Mouse (Mus musculus): Measurements from ENCODE around the gene Rasal3.

Gene Rasal3

DNA sequence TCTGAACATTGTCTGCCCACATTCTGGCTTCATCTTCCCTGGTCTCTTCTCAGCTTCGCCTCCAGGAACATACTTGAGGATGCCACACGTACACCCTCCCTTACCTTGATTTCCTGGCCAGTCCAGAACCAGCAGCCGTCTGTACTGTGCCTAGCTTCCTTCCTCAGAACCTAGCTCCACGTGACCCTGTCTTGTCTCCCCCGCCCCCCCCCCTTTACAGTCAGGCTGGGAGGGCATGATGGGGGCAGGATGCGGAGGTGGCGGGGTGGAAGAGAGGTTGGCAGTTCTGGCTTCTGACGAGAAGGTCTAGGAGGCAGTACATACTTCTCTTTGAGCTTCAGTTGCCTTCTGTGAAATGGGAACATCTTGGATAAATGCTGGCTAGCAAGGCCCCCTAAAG lies at the start of gene Rasal3:
TSS of gene Rasal3 (minus strand) at position 167 of the 400 bp plus-strand sequence.
- DNase-seq (ENCODE audit: low spot score): no peak

- no peak for DNase-seq (ENCODE audit: low spot score)
Measured at GRCm38 (mm10) chr17:32452482-32452881, 49.1 kb upstream of the Rasal3 start, which contains the start of gene Cyp4f39. Cyp4f39 (plus strand) TSS chr17:32452723.

DNA sequence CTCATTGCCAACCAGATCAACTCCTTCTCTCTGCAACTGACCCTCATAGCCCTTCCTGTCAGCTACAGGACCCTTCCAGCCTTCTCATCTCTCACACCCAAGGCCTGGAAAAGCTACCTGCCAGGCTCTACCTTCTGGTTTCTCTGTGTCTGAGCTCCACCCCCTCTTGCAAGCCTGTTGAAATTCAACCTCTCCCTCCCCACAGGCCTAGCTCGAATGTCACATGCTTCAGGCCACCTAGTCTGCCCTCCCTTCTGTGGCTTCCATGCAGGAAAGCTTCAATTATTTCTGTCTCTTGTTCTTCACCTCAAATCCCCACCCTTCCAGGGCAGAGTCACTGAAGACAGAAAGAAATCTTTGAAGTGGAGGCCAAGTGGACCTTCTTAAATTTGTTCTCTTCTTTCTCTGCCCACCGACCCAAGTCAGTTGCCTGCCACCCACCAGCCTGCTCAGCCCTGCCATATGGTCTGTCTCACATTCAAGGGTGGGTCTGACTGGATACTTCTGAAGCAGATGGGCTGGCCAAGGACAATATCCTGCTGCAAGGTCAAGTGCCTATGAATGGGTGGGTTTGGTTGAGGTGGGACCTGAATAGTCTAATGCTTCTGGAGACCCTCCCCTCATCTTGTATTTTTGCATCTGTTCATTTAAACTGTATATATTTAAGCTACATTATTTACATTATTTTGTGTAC lies 47.6 kb upstream of the Rasal3 start:
- DNase-seq (ENCODE audit: low spot score): no peak

DNA sequence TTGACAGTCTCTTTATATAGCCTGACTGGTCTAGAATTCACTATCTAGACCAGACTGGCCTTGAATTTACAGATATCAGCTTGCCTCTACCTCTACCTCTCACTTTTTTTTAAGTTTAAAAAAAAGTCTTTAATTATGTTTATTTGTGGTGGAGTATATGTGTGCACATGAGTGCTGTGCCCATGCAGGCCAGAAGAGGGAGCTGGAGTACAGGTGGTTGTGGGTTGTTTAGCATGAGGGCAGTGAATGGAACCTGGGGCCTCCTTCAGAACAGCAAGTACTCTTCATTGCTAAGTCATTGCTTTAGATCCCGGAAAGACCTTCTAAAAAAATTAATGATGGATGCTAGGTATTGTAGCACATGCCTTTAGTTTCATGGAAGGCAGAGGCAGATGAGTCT lies 45.7 kb upstream of the Rasal3 start:
- no peak for DNase-seq (ENCODE audit: low spot score)

- no peak for DNase-seq (ENCODE audit: low spot score)
Measured at GRCm38 (mm10) chr17:32447195-32447594, 43.8 kb upstream of the Rasal3 start.

DNA sequence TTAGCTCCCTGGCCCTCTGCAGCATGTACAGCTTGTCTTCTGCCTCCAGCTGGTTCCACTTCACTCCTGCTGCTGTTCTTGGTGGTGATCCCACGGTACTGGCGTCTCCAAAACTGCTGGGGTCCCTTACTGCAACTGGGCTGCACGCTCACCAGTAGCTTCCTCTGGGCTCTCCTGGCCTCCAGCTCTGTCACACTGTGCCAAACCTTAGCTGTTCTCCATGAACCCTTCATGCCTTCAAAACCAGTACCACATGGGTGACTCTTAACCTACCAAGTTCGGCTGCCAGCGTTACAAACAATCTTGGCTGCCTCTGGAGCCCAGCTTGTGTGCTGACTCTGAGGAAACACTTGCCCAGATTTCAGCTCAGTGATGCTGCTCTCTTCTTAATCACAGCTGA lies 41.6 kb upstream of the Rasal3 start:
- no peak for DNase-seq (ENCODE audit: low spot score)

DNA sequence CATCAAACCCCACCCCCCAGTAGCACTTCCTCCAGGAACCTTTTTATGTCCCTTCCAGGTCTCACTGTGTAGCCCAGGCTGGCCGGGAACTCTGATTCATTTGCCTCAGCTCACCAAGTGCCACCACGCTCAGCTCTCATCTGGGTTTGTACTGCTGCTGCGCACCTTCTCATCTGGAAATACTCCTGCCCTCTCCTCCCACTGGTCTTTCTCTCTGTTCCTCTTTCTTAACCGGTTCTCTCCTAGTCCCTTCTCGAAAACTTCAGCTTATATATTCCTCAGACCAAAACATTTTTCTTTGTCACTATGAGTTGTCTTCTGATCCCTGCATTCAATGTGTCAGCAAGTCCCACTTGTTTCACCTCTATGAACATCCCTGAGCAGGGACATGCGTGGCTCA lies 39.9 kb upstream of the Rasal3 start:
- no peak for DNase-seq (ENCODE audit: low spot score)

DNA sequence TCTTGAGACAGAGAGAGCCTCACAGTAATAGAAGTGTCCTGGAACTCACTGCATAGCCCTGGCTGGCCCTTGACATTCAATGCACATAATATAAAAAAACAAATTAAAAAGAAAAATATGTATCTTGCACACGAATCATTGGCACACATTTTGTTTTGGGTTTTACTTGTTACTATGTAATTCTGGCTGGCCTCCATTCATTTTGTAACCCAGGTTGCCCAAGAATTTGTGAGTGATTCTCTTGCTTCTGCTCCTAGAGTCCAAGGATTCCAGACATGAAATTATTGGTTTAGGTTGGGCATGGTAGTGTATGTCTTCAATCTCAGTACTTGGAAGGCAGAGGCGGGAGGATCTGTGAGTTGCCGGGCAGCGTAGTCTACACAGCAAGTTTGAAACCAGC lies 33.7 kb upstream of the Rasal3 start:
- DNase-seq (ENCODE audit: low spot score): no peak

DNA sequence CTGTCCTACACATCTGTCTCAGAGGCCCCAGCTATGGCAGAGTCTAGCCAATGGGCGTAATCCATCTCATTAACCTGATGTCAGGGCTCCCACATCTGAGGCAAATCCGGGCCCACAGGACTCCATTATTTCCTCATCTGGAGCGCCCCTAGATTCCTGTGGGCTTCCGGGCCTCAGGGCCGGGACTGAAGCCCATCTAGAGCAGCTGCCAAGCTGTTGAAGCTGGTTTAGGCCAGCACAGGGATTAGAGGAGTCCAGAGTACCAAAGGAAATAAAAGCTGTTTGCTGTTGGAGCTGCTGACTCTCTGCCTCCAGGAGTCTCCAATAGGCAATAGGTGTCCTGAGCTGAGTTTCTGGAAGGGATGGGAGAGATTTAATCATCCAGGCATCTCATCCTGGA lies 31.8 kb upstream of the Rasal3 start:
- no peak for DNase-seq (ENCODE audit: low spot score)

- DNase-seq (ENCODE audit: low spot score): no peak
Measured at GRCm38 (mm10) chr17:32434324-32434723, 30.9 kb upstream of the Rasal3 start.

- DNase-seq (ENCODE audit: low spot score): no peak
Measured at GRCm38 (mm10) chr17:32431972-32432371, 28.6 kb upstream of the Rasal3 start.

- no peak for DNase-seq (ENCODE audit: low spot score)
Measured at GRCm38 (mm10) chr17:32426610-32427009, 23.2 kb upstream of the Rasal3 start.

DNA sequence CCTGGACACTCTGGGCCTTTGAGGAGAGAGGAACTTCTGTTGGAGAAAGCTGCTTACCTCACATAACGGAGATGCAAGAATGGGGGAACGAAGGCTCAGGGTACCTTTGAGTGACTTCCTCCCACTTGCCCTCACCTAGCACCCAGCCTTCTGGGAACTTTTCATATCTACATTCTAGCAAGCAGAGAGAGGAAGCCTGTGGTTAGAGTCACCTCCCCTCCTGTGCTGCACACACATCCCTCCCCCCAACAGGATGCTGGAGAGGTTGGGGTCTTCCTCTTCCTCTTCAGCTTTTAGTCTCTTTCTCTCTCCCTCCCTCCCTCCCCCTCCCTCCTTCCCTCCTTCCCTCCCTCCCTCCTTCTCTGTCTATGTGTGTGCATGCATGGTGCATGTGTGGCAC lies 20.7 kb upstream of the Rasal3 start, which contains the start of gene Pglyrp2:
TSS of gene Pglyrp2 (minus strand) at position 134 of the 400 bp plus-strand sequence.
- no peak for DNase-seq (ENCODE audit: low spot score)

- no peak for DNase-seq (ENCODE audit: low spot score)
Measured at GRCm38 (mm10) chr17:32420781-32421180, 17.4 kb upstream of the Rasal3 start.

DNA sequence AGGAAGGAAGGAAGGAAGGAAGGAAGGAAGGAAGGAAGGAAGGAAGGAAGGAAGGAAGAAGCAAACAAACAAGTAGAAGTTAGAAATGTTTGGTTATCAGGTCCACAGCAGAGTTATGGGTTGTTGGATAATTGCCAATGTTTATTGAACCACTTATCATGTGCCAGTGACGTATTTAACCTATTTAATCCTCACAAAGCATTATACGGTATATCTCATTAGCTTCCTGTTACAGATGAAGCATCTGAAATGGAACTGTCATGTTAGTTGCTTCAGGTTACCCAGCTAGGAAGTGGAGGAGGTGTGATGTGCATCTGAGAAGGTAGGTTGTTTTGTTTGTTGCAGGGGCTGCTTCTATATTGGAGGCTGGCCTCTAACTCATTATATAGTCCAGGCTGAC lies 16.6 kb upstream of the Rasal3 start:
- DNase-seq (ENCODE audit: low spot score): no peak

GRCm38 (mm10) chr17:32416771-32417170 lies 13.4 kb upstream of the Rasal3 start:
- no peak for DNase-seq (ENCODE audit: low spot score)

DNA sequence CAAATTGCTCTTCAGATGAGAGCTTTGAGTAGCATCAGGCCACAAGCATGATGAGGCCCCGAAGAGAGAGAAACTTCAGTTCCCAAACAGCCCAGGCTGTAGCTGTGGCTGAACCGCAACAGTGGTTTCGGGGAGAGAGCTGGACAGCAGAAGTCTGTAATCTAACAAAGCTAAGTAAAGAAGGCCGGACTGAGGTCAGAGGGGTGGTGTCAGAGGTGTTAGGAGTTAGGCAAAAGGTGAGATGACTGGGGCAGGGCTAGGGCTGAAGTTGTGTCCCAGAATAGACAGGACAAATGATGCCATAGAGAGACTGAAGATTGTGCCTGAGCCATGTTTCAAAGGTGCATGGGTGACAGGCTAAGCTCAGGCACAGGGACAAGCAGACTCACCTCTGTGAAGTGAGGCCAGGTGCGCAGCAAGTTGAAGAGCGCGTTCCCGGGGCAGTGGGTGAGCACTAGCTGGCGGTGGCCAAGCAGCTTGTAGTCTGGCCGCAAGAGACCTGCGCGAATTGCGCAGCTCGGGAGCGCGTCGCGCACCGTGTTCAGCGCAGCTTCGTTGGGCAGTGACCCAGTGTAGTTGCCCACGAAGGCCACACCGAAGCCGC lies 12.1 kb upstream of the Rasal3 start:
- no peak for DNase-seq (ENCODE audit: low spot score)

- no peak for DNase-seq (ENCODE audit: low spot score)
Measured at GRCm38 (mm10) chr17:32411898-32412297, 8.5 kb upstream of the Rasal3 start.

GRCm38 (mm10) chr17:32402779-32403157 lies 615 bp downstream of the Rasal3 start:
- no peak for DNase-seq (ENCODE audit: low spot score)

DNA sequence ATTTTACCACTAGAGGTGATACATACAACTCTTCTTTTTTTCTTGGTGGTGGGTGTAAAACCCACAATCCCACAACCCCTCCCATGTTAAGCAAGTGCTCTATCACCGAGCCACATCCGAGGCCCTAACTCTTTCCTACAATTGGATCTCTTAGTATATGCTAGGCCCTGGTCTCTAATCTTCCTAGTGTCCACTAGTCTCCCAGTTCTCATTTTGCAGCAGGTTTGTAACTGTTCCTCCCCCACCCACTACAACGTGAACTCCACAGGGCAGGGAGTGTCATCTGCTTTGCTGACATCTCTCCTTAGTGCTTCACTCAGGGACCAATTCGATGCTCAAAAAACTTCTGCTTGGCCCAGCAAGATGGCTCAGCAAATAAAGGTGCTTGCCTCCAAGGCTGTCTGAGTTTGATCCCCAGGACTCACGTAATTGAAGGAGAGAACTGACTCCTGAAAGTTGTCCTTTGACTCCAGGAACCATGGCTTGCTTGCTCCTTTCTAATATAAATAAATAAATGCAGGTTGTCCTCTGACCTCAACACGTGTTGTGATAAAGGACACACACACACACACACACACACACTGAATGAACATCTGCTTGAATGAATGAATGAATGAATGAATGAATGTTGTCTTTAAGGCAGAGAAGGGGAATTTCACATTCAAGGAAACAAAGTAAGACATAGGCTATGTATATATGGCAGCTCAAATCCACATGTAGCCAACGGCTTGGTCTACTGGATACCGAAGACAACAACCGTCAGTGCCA lies 1.2 kb downstream of the Rasal3 start:
- no peak for DNase-seq (ENCODE audit: low spot score)

DNA sequence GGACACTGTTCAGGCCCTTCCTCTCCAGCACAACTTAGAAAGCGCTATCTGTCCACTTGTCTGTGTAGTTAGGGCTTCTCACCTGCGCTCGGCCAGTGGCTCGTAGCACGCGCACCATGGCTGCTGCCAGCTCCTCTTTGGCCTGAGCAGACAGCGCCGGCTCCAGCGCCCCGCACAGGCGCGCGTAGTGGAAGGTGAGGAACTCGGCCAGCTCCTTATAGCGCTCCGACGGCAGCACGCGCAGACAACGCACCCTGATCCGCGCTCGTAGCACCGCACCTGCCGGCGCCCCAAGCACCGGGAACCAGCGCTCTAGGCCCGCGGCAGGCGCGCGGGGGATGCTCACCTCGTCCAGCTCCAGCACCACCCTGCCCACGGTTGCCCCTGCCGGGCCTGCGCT lies 7.1 kb downstream of the Rasal3 start:
- no peak for DNase-seq (ENCODE audit: low spot score)

DNA sequence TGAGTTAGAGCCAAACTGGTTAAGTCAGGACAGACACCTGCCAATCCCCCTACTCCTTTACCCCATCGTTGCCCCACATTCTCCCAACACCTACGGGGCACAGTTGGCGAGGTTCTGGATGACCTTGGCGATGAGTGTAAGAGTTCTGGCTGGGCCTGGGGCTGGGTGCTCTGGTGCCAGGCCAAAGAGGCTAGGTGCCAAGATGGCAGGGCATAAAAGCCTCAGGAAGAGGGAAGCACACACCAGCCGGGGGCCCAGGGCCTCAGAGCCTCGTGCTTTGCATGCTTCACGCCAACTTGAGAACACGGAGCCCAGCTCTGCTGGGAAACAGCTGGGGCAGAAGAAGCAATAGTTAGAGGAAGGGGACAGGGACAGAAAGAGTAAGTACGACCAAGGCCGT lies 9.4 kb downstream of the Rasal3 start:
- DNase-seq (ENCODE audit: low spot score): no peak

DNA sequence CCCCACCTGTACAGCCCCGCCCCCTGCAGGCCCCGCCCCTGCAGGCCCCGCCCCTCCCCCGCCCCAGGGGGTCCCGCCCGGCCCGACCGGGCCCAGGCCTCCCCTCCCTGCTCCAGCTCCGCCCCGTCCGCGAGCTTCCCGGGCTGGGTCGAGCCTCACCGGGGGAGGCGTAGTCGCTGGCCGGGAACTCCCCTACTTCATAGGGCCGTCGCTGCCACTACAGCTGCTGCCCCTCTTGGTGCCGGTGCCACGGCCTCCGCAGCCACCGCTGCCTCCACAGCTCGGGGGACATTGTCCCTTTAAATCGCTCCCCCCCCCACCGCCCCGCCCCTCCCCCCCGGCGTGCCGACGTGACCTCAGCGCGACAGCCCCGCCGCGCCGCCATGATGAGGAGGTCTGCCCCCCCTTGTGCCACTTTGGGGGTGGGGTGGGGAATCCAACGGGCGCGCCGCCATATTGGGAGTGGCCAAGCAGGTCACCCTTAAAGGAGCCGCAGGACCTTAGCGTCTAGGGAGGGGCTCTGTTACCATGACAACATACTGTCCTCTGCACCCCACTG lies 14.2 kb downstream of the Rasal3 start, which contains the start of gene Wiz:
TSS of gene Wiz (minus strand) at position 339 of the 559 bp plus-strand sequence.
- DNase-seq (ENCODE audit: low spot score): peak; percentile 89
